Mouse (Mus musculus) heart, embryonic 11.5 days (tissue): ENCODE data around the gene Rab11b. TPM values are rescaled to one million over a fixed set of nuclear protein-coding genes. Genes with fewer than 3 reads are reported as not detected.

Experiments
- ATAC-seq: fragments of 200-750 bp; cut with Nextera tagmentation; replicated peaks from 2 replicates; pipeline ENCODE4 v1.8.0; 2017; ENCODE audit warnings: moderate library complexity; ENCODE audit not compliant: insufficient number of reproducible peaks, low FRiP score, low TSS enrichment
- H3K27ac ChIP-seq: fragments of 300-500 bp; sonication (generic); 2 replicates; pipeline ENCODE4 v1.5.1; 2014; ENCODE audit warnings: mild to moderate bottlenecking, low read depth, low read length
- H3K27me3 ChIP-seq: fragments of 300-500 bp; sonication (generic); 2 replicates; pipeline ENCODE4 v1.6.1; 2014; ENCODE audit warnings: mild to moderate bottlenecking, low read length, mixed read lengths; ENCODE audit not compliant: control insufficient read depth, insufficient read depth
- H3K36me3 ChIP-seq: fragments of 300-500 bp; sonication (generic); 2 replicates; pipeline ENCODE4 v1.6.1; 2014; ENCODE audit warnings: mild to moderate bottlenecking, low read length, moderate library complexity, mixed read lengths; ENCODE audit not compliant: control insufficient read depth, insufficient read depth
- H3K4me1 ChIP-seq: fragments of 300-500 bp; sonication (generic); 2 replicates; pipeline ENCODE4 v1.6.1; 2014; ENCODE audit warnings: low read length; ENCODE audit not compliant: control insufficient read depth, insufficient read depth
- H3K4me2 ChIP-seq: fragments of 300-500 bp; sonication (generic); 2 replicates; pipeline ENCODE4 v1.6.1; 2014; ENCODE audit warnings: mild to moderate bottlenecking, moderate library complexity
- H3K4me3 ChIP-seq: fragments of 300-500 bp; sonication (generic); 2 replicates; pipeline ENCODE4 v1.5.1; 2014; ENCODE audit warnings: low read depth, low read length
- H3K9ac ChIP-seq: fragments of 300-500 bp; sonication (generic); 2 replicates; pipeline ENCODE4 v1.6.1; 2014; ENCODE audit warnings: mild to moderate bottlenecking, low read depth, low read length, moderate library complexity
- H3K9me3 ChIP-seq: fragments of 300-500 bp; sonication (generic); replicated peaks from 2 replicates; pipeline ENCODE4 v1.6.1; 2016; ENCODE audit warnings: low read length; ENCODE audit not compliant: control insufficient read depth
- WGBS: fragments of 180-500 bp; shearing (Covaris S2); extraction: QIAGEN DNeasy Blood & Tissue Kit; methylation state at CpG from one replicate; pipeline ENCODE4 v1.1.7; 2014; ENCODE audit not compliant: insufficient replicate concordance; 5-methylcytosine and 5-hydroxymethylcytosine counted together
- polyA plus RNA-seq: library from polyadenylated mRNA; unstranded; fragments of >200 nt; fragmentation: Nextera tagmentation; extraction: Ambion mirVana; gene quantifications from 2 replicates; pipeline ENCODE4 v1.2.1, GENCODE M21; 2014

The Rab11b gene
- polyA plus RNA-seq, 1 experiment from 2014 or later = 285 TPM

- Histone ChIP-seq H3K27me3 (peaks cover 13% of the 10 kb centered on the region; the same call in 1 of the 2 replicates), H3K4me3 (no peak overlapping the region), H3K27ac (no peak overlapping the region), H3K4me2 (no peak overlapping the region), H3K9me3 (no peaks in the 10 kb centered on the region), H3K4me1 (no peaks in the 10 kb centered on the region; the same call in 1 of the 2 replicates), H3K9ac (no peak overlapping the region), H3K36me3 (no peaks in the 10 kb centered on the region)
- 24% methylated on average over 4 of the region's 4 CpGs for WGBS
- no peak for ATAC-seq
Observed at GRCm38 (mm10) chr17:33788732-33789131, 28.4 kb upstream of the Rab11b start.

DNA sequence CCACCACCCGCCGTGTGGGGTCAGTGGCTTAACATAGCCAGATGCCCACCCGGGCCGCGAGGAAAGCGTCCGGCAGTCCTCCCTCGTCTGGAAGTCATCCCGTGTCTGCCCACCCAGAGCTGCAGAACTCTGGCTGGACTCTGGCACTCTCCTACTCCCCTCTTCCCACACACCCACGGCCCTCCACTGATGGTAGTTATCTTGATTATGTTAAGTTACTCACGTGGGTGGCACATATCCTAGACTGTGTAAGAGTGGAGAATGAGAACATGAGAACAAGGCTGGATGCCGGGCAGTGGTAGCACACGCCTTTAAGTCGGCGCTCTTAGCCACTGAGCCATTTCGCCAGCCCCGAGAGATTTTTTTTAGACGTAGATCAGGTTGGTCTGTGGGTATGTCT, 26.0 kb upstream of the Rab11b start:
- Histone ChIP-seq H3K9me3 (no peaks in the 10 kb centered on the region), H3K27ac (no peak overlapping the region), H3K9ac (no peak overlapping the region), H3K27me3 (peaks cover 14% of the 10 kb centered on the region; the same call in 1 of the 2 replicates), H3K4me1 (peaks cover 14% of the 10 kb centered on the region), H3K36me3 (no peaks in the 10 kb centered on the region), H3K4me2 (no peak overlapping the region), H3K4me3 (no peak overlapping the region)
- WGBS = 82% methylated on average over 18 of the region's 18 CpGs
- no peak for ATAC-seq

- Histone ChIP-seq H3K27ac (no peak overlapping the region), H3K4me1 (peaks cover 21% of the 10 kb centered on the region), H3K27me3 (peaks cover 16% of the 10 kb centered on the region; the same call in 1 of the 2 replicates), H3K4me3 (no peak overlapping the region), H3K9ac (no peak overlapping the region), H3K9me3 (no peaks in the 10 kb centered on the region), H3K4me2 (no peak overlapping the region), H3K36me3 (no peaks in the 10 kb centered on the region)
- 69% methylated on average over 2 of the region's 2 CpGs for WGBS
- ATAC-seq = no peak
Observed at GRCm38 (mm10) chr17:33784939-33785338, 24.6 kb upstream of the Rab11b start.

GRCm38 (mm10) chr17:33783408-33783807, 23.1 kb upstream of the Rab11b start:
- no peak overlapping the region for H3K4me2 ChIP-seq
- no peak overlapping the region for H3K9ac ChIP-seq
- no peaks in the 10 kb centered on the region for H3K36me3 ChIP-seq
- peaks cover 36% of the 10 kb centered on the region for H3K4me1 ChIP-seq
- ATAC-seq = no peak
- H3K27me3 ChIP-seq = peaks cover 16% of the 10 kb centered on the region; the same call in 1 of the 2 replicates
- no peak overlapping the region for H3K4me3 ChIP-seq
- no peak overlapping the region for H3K27ac ChIP-seq
- no peaks in the 10 kb centered on the region for H3K9me3 ChIP-seq

GRCm38 (mm10) chr17:33782067-33782466, 21.7 kb upstream of the Rab11b start:
- H3K27me3 ChIP-seq = peaks cover 16% of the 10 kb centered on the region; the same call in 1 of the 2 replicates
- peak overlapping the region; percentile 72 for H3K9ac ChIP-seq
- peaks cover 36% of the 10 kb centered on the region for H3K4me1 ChIP-seq
- WGBS = 37% methylated on average over 4 of the region's 4 CpGs
- ATAC-seq = no peak
- no peak overlapping the region for H3K27ac ChIP-seq
- no peaks in the 10 kb centered on the region for H3K9me3 ChIP-seq
- H3K4me3 ChIP-seq = peak overlapping the region; percentile 50
- no peaks in the 10 kb centered on the region for H3K36me3 ChIP-seq
- peak overlapping the region; percentile 95 for H3K4me2 ChIP-seq

- Histone ChIP-seq H3K4me1 (peaks cover 36% of the 10 kb centered on the region), H3K36me3 (no peaks in the 10 kb centered on the region)
- WGBS = 2% methylated on average over 50 of the region's 50 CpGs
Observed at GRCm38 (mm10) chr17:33781124-33781977, 21.0 kb upstream of the Rab11b start, which contains the start of gene Angptl4. Angptl4 (minus strand) TSS chr17:33781830.

GRCm38 (mm10) chr17:33780431-33780830, 20.1 kb upstream of the Rab11b start:
- H3K4me1 ChIP-seq = peaks cover 36% of the 10 kb centered on the region
- no peaks in the 10 kb centered on the region for H3K9me3 ChIP-seq
- H3K9ac ChIP-seq = peak overlapping the region; percentile 72; the same call in 1 of the 2 replicates

More at GRCm38 (mm10) chr17:33781124-33781977, 21.0 kb upstream of the Rab11b start, which contains the start of gene Angptl4:
- peak within 1 kb of the TSS; percentile 72 for H3K9ac ChIP-seq
- peaks cover 11% of the 10 kb centered on the region; the same call in 1 of the 2 replicates for H3K27me3 ChIP-seq
- peak; percentile 78 for ATAC-seq
- H3K27ac ChIP-seq = peak within 1 kb of the TSS; percentile 80
- peak within 1 kb of the TSS; percentile 50 for H3K4me3 ChIP-seq
- H3K4me2 ChIP-seq = peak within 1 kb of the TSS; percentile 95
- H3K9me3 ChIP-seq = no peaks in the 10 kb centered on the region

DNA sequence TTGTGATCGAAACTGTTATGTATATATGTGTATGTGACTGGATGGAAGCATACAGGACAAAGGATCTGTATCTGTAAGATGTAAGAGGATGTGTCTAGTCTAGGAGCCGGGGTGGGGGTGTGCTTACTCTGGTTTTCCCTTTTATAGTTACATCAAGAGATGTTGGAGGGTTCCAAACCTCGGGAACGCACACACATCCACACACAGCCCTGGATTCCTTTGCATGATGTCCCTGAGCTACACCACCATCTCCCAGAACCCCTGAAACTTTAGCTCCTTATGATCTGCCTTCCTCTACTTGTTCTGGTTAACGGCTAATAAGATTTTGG, 19.6 kb upstream of the Rab11b start:
- H3K9ac ChIP-seq = no peak overlapping the region
- 87% methylated on average over 5 of the region's 5 CpGs for WGBS
- H3K36me3 ChIP-seq = no peaks in the 10 kb centered on the region
- H3K9me3 ChIP-seq = no peaks in the 10 kb centered on the region
- H3K4me3 ChIP-seq = no peak overlapping the region
- peak overlapping the region; percentile 95 for H3K4me2 ChIP-seq
- peaks cover 7% of the 10 kb centered on the region; the same call in 1 of the 2 replicates for H3K27me3 ChIP-seq
- H3K4me1 ChIP-seq = peaks cover 36% of the 10 kb centered on the region
- H3K27ac ChIP-seq = peak overlapping the region; percentile 78
- no peak for ATAC-seq

More at GRCm38 (mm10) chr17:33780431-33780830, 20.1 kb upstream of the Rab11b start:
- no peak for ATAC-seq
- WGBS = 74% methylated on average over 5 of the region's 5 CpGs
- Histone ChIP-seq H3K4me3 (no peak overlapping the region), H3K27me3 (peaks cover 7% of the 10 kb centered on the region; the same call in 1 of the 2 replicates), H3K36me3 (no peaks in the 10 kb centered on the region), H3K27ac (no peak overlapping the region), H3K4me2 (peak overlapping the region; percentile 95)
